Mouse (Mus musculus) CH12.LX (cell line): Measurements from ENCODE around the gene Asic2. TPM values are rescaled to one million over a fixed set of nuclear protein-coding genes. Genes with fewer than 3 reads are reported as not detected.

Experiments
- DNase-seq: peaks from one replicate; pipeline ENCODE4 v3.0.0-alpha.2; 2013; ENCODE audit errors: extremely low read depth
- H3K27ac ChIP-seq: 2 replicates; pipeline ENCODE4 v1.5.1; 2012; ENCODE audit warnings: low read depth, mild to moderate bottlenecking, control low read depth, moderate library complexity; ENCODE audit not compliant: insufficient read depth
- H3K27me3 ChIP-seq: replicated peaks from 2 replicates; pipeline ENCODE3; 2012; ENCODE audit warnings: inconsistent platforms
- H3K36me3 ChIP-seq, 2 experiments: replicated peaks in 1 of 2; 2 replicates each; pipeline versions ENCODE3 to v1.6.1; 2012; ENCODE audit warnings: inconsistent platforms in 1 of 2, low read length in 1 of 2, mild to moderate bottlenecking in 1 of 2, mixed read lengths in 1 of 2, moderate library complexity in 1 of 2; ENCODE audit not compliant: control insufficient read depth in 1 of 2, insufficient read depth in 1 of 2
- H3K4me1 ChIP-seq, 2 experiments: 2 replicates each; pipeline ENCODE4 v1.6.1; 2012; ENCODE audit warnings: inconsistent platforms in 1 of 2, moderate library complexity in 1 of 2; ENCODE audit not compliant: insufficient read depth in 2 of 2, control insufficient read depth in 1 of 2
- H3K4me2 ChIP-seq: 2 replicates; pipeline ENCODE4 v1.6.1; 2012; ENCODE audit warnings: low read depth, mild to moderate bottlenecking, control low read depth; ENCODE audit not compliant: poor library complexity, insufficient read depth, severe bottlenecking
- H3K4me3 ChIP-seq, 3 experiments: fragments of 150-350 bp in 1 of 3; sonication (generic) in 1 of 3; replicated peaks in 1 of 3; 2 replicates each; pipeline versions ENCODE3 to v1.5.1; 2011 to 2012; ENCODE audit warnings: low read depth in 2 of 3, low read length in 2 of 3, mild to moderate bottlenecking in 2 of 3, moderate library complexity in 2 of 3, control low read depth in 1 of 3, improper control_type of control experiment in 1 of 3, inconsistent platforms in 1 of 3, mixed read lengths in 1 of 3; ENCODE audit not compliant: poor library complexity in 1 of 3
- H3K79me2 ChIP-seq: replicated peaks from 2 replicates; pipeline ENCODE4 v1.6.1; 2012; ENCODE audit warnings: mild to moderate bottlenecking, moderate library complexity; ENCODE audit not compliant: control insufficient read depth, poor library complexity, insufficient read depth, severe bottlenecking; ENCODE audit errors: extremely low read depth
- H3K9ac ChIP-seq: 2 replicates; pipeline ENCODE4 v1.6.1; 2012; ENCODE audit warnings: low read depth, mild to moderate bottlenecking, control low read depth, moderate library complexity; ENCODE audit not compliant: insufficient read depth
- H3K9me3 ChIP-seq: replicated peaks from 2 replicates; pipeline ENCODE3; 2012; ENCODE audit warnings: low read length, inconsistent platforms, mixed read lengths
- CHD1 ChIP-seq: IDR thresholded peaks from 2 replicates; pipeline ENCODE4 v1.6.1; 2012; ENCODE audit warnings: low read depth, low read length, improper control_type of control experiment, inconsistent platforms
- CHD2 ChIP-seq: IDR thresholded peaks from 2 replicates; pipeline ENCODE4 v1.6.1; 2011; ENCODE audit warnings: low read length, improper control_type of control experiment
- CTCF ChIP-seq, 2 experiments: IDR thresholded peaks in 1 of 2; conservative IDR thresholded peaks in 1 of 2; 2 replicates each; pipeline ENCODE4 v1.5.1; 2011 to 2012; ENCODE audit warnings: low read depth in 2 of 2, low read length in 2 of 2, improper control_type of control experiment in 1 of 2, inconsistent platforms in 1 of 2, mild to moderate bottlenecking in 1 of 2, moderate library complexity in 1 of 2
- ELF1 ChIP-seq: IDR thresholded peaks from 2 replicates; pipeline ENCODE4 v1.6.1; 2014; ENCODE audit warnings: low read depth, mild to moderate bottlenecking, inconsistent platforms, low read length, improper control_type of control experiment
- GABPA ChIP-seq: IDR thresholded peaks from 2 replicates; pipeline ENCODE4 v1.6.1; 2012; ENCODE audit warnings: low read depth, low read length, improper control_type of control experiment, inconsistent platforms; ENCODE audit not compliant: insufficient replicate concordance
- IRF4 ChIP-seq: IDR thresholded peaks from 2 replicates; pipeline ENCODE4 v1.6.1; 2014; ENCODE audit warnings: low read depth, mild to moderate bottlenecking, inconsistent platforms, low read length, improper control_type of control experiment
- JUND ChIP-seq: conservative IDR thresholded peaks from 2 replicates; pipeline ENCODE4 v1.6.1; 2011; ENCODE audit warnings: low read depth, low read length, improper control_type of control experiment
- KAT2A ChIP-seq: IDR thresholded peaks from 2 replicates; pipeline ENCODE4 v1.6.1; 2012; ENCODE audit warnings: low read length, improper control_type of control experiment, inconsistent platforms; ENCODE audit not compliant: insufficient replicate concordance
- MAFK ChIP-seq: IDR thresholded peaks from 2 replicates; pipeline ENCODE4 v1.6.1; 2011; ENCODE audit warnings: low read length, improper control_type of control experiment; ENCODE audit not compliant: insufficient replicate concordance
- MXI1 ChIP-seq: IDR thresholded peaks from 2 replicates; pipeline ENCODE4 v1.6.1; 2011; ENCODE audit warnings: mild to moderate bottlenecking, low read depth, low read length, improper control_type of control experiment
- MYC ChIP-seq: IDR thresholded peaks from 2 replicates; pipeline ENCODE4 v1.6.1; 2011; ENCODE audit warnings: low read depth, mild to moderate bottlenecking, improper control_type of control experiment, low read length
- NELFE ChIP-seq: IDR thresholded peaks from 2 replicates; pipeline ENCODE4 v1.6.1; 2011; ENCODE audit warnings: low read depth, low read length, improper control_type of control experiment
- POLR2A ChIP-seq: IDR thresholded peaks from 2 replicates; pipeline ENCODE4 v1.6.1; 2011; ENCODE audit warnings: low read depth, mild to moderate bottlenecking, improper control_type of control experiment, low read length
- POLR2AphosphoS2 ChIP-seq: IDR thresholded peaks from 2 replicates; pipeline ENCODE4 v1.6.1; 2011; ENCODE audit warnings: low read depth, low read length, improper control_type of control experiment
- RCOR1 ChIP-seq: conservative IDR thresholded peaks from 2 replicates; pipeline ENCODE4 v1.6.1; 2012; ENCODE audit warnings: low read depth, mild to moderate bottlenecking, inconsistent platforms, low read length, improper control_type of control experiment
- SIN3A ChIP-seq: IDR thresholded peaks from 2 replicates; pipeline ENCODE4 v1.6.1; 2012; ENCODE audit warnings: low read length, improper control_type of control experiment, inconsistent platforms
- TCF12 ChIP-seq: IDR thresholded peaks from 2 replicates; pipeline ENCODE4 v1.6.1; 2014; ENCODE audit warnings: low read depth, mild to moderate bottlenecking, inconsistent platforms, low read length, improper control_type of control experiment
- USF1 ChIP-seq: IDR thresholded peaks from 2 replicates; pipeline ENCODE4 v1.6.1; 2014; ENCODE audit warnings: low read depth, mild to moderate bottlenecking, inconsistent platforms, low read length, improper control_type of control experiment
- ZC3H11A ChIP-seq: IDR thresholded peaks from 2 replicates; pipeline ENCODE4 v1.6.1; 2012; ENCODE audit warnings: low read depth, mild to moderate bottlenecking, inconsistent platforms, low read length, improper control_type of control experiment
- ZKSCAN1 ChIP-seq: IDR thresholded peaks from 2 replicates; pipeline ENCODE4 v1.6.1; 2012; ENCODE audit warnings: low read depth, inconsistent platforms, low read length, improper control_type of control experiment, borderline replicate concordance
- dilution Hi-C: fragments of 300-500 bp; cut with MboI; formaldehyde crosslinking; loops from 2 replicates; pipeline ENCODE4 v1.14.3; 2020; ENCODE audit warnings: low sequenced_read_pairs; ENCODE audit not compliant: extremely low pct_unique_long_range_greater_than_20kb, extremely low pct_ligation_motif_present
- in situ Hi-C: fragments of 300-500 bp; cut with MboI; formaldehyde crosslinking; loops from 3 replicates; pipeline ENCODE4 v1.14.3; 2019; ENCODE audit warnings: low sequenced_read_pairs, low pct_ligation_motif_present, low pct_unique_long_range_greater_than_20kb, mixed read lengths
- polyA plus RNA-seq: library from polyadenylated mRNA; unstranded; fragments of >175 nt; gene quantifications from 2 replicates; pipeline ENCODE4 v1.2.1, GENCODE M21; 2012; ENCODE audit warnings: low read depth; ENCODE audit not compliant: insufficient read length
- total RNA-seq, 2 experiments: library from RNA; depleted of rRNA; stranded (reverse); fragments of 300-350 nt in 1 of 2; fragments of >200 nt in 1 of 2; gene quantifications; 2 replicates each; pipeline ENCODE4 v1.2.3; 2012 to 2014

Gene Asic2
- total and polyA plus RNA-seq, 3 experiments = not detected

DNA sequence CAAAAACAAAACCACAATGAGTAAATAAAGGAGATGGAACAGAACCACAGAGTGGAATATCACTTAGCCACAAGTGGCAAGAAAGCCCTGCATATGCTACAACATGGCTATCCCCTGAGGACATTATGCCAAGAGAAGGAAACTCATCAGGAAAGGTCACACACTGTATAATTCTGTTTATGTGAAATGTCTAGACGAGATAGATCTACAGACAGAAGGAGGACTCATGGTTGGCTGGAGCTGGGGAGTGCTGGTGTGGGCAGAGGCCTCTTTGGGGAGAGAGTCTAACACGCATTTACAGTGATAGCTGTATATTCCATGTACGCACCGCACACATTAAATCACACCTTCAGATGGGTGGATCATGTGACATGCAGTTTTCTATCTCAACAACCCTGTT lies 884.4 kb downstream of the Asic2 start:
- Histone ChIP-seq H3K9me3 (no peaks in the 10 kb centered on the region), H3K4me1 (no peaks in the 10 kb centered on the region), H3K36me3 (no peaks in the 10 kb centered on the region), H3K79me2 (no peaks in the 10 kb centered on the region), H3K4me3 (no peak overlapping the region), H3K9ac (no peak overlapping the region)
- DNase-seq = no peak
- TF ChIP-seq GABPA (no peak), RCOR1 (no peak), TCF12 (no peak), KAT2A (no peak), ZC3H11A (no peak), CTCF (conservative IDR thresholded peaks at IDR 0.05 in 1 of 2, IDR thresholded peaks at IDR 0.05 in 1 of 2; ENCODE audit: low read depth in 2 of 2, low read length in 2 of 2) (no peak), JUND (no peak), IRF4 (no peak), MYC (no peak), CHD2 (no peak), CHD1 (no peak), NELFE (no peak), POLR2AphosphoS2 (no peak)
- TF ChIP-seq, all 38 proteins: peak for 0
- dilution Hi-C loops = no loop called here
- Histone ChIP-seq H3K4me2 (no peak overlapping the region), H3K27ac (no peak overlapping the region), H3K27me3 (peaks cover 93% of the 10 kb centered on the region)
- in situ Hi-C loops = no loop called here

- H3K4me1 ChIP-seq = no peaks in the 10 kb centered on the region
- no peaks in the 10 kb centered on the region for H3K36me3 ChIP-seq
- TF ChIP-seq CTCF (conservative IDR thresholded peaks at IDR 0.05 in 1 of 2, IDR thresholded peaks at IDR 0.05 in 1 of 2; ENCODE audit: low read depth in 2 of 2, low read length in 2 of 2) (no peak), JUND (no peak), GABPA (no peak), POLR2A (no peak), RCOR1 (no peak), ZKSCAN1 (no peak), TCF12 (no peak), MAFK (no peak), MYC (no peak), SIN3A (no peak), MXI1 (no peak), ELF1 (no peak), USF1 (no peak), POLR2AphosphoS2 (no peak)
- H3K9me3 ChIP-seq = no peaks in the 10 kb centered on the region
- H3K4me2 ChIP-seq = no peak overlapping the region
- in situ Hi-C loops = no loop called here
- dilution Hi-C loops = no loop called here
- no peak overlapping the region for H3K27ac ChIP-seq
- no peaks in the 10 kb centered on the region for H3K79me2 ChIP-seq
- peaks cover 90% of the 10 kb centered on the region for H3K27me3 ChIP-seq
- H3K4me3 ChIP-seq = no peak overlapping the region
- no peak overlapping the region for H3K9ac ChIP-seq
- no peak for DNase-seq
Measured at GRCm38 (mm10) chr11:81080076-81080805, 888.0 kb downstream of the Asic2 start.
